Mouse (Mus musculus): Measurements from ENCODE around the gene Plxna2. TPM values are rescaled to one million over a fixed set of nuclear protein-coding genes. Genes with fewer than 3 reads are reported as not detected.

Plxna2 gene
- polyA plus RNA-seq, 1 experiment from 2014 or later, result 26.4 TPM

DNA sequence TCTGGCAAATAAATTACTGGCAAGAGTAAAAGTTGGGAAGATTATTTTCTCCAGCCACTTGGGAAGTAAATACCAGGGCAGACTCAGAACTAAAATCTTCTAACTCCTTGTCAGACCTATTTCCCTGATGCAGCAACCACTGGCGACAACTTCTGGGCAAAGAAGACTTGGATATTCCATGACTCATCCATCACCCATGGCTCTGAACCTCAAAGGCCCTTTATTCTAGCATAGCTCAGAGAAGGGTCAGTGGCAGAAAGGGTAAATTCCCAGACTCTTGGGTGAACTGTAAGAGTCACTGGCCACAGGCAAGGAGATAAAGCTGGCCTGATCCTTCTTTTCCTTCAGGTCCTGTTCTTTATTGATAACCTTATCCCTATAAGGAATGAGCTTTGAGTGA is 163.5 kb downstream of the Plxna2 start:
- ATAC-seq (ENCODE audit: insufficient read depth, low FRiP score, low TSS enrichment) (no peak), DNase-seq (ENCODE audit: low spot score) (no peak)
- H3K9ac ChIP-seq (ENCODE audit: low read length), result no peak overlapping the region
- 80% methylated on average over 1 of the region's 1 CpGs for WGBS
- no peaks in the 10 kb centered on the region for H3K4me1 ChIP-seq (ENCODE audit: control insufficient read depth, insufficient read depth, low read length)
- H3K27me3 ChIP-seq (ENCODE audit: control insufficient read depth, insufficient read depth, low read length), result no peaks in the 10 kb centered on the region
- no peak overlapping the region for H3K4me3 ChIP-seq (ENCODE audit: low read depth, low read length)
- H3K9me3 ChIP-seq (ENCODE audit: control insufficient read depth, low read length), result no peaks in the 10 kb centered on the region
- H3K36me3 ChIP-seq (ENCODE audit: control insufficient read depth, insufficient read depth, low read length), result no peaks in the 10 kb centered on the region
- no peak overlapping the region for H3K27ac ChIP-seq (ENCODE audit: low read depth, low read length)
- H3K4me2 ChIP-seq (ENCODE audit: low read depth), result no peak overlapping the region

- DNase-seq (ENCODE audit: low spot score), result no peak
- WGBS, result 36% methylated on average over 3 of the region's 3 CpGs
- H3K4me3 ChIP-seq (ENCODE audit: low read depth, low read length), result no peak overlapping the region
- H3K9ac ChIP-seq (ENCODE audit: low read length), result no peak overlapping the region
- ATAC-seq (ENCODE audit: insufficient read depth, low FRiP score, low TSS enrichment), result no peak
- no peaks in the 10 kb centered on the region for H3K9me3 ChIP-seq (ENCODE audit: control insufficient read depth, low read length)
- no peak overlapping the region for H3K4me2 ChIP-seq (ENCODE audit: low read depth)
- H3K27ac ChIP-seq (ENCODE audit: low read depth, low read length), result no peak overlapping the region
- no peaks in the 10 kb centered on the region for H3K27me3 ChIP-seq (ENCODE audit: control insufficient read depth, insufficient read depth, low read length)
- H3K4me1 ChIP-seq (ENCODE audit: control insufficient read depth, insufficient read depth, low read length), result no peaks in the 10 kb centered on the region
- H3K36me3 ChIP-seq (ENCODE audit: control insufficient read depth, insufficient read depth, low read length), result no peaks in the 10 kb centered on the region
Measured at GRCm38 (mm10) chr1:194782325-194782724, 164.3 kb downstream of the Plxna2 start.

- 93% methylated on average over 2 of the region's 2 CpGs for WGBS
- DNase-seq (ENCODE audit: low spot score) (no peak), ATAC-seq (ENCODE audit: insufficient read depth, low FRiP score, low TSS enrichment) (no peak)
- Histone ChIP-seq H3K4me2 (ENCODE audit: low read depth) (no peak overlapping the region), H3K36me3 (ENCODE audit: control insufficient read depth, insufficient read depth, low read length) (no peaks in the 10 kb centered on the region), H3K27ac (ENCODE audit: low read depth, low read length) (no peak overlapping the region), H3K9ac (ENCODE audit: low read length) (no peak overlapping the region), H3K9me3 (ENCODE audit: control insufficient read depth, low read length) (no peaks in the 10 kb centered on the region), H3K27me3 (ENCODE audit: control insufficient read depth, insufficient read depth, low read length) (no peaks in the 10 kb centered on the region), H3K4me1 (ENCODE audit: control insufficient read depth, insufficient read depth, low read length) (no peaks in the 10 kb centered on the region), H3K4me3 (ENCODE audit: low read depth, low read length) (no peak overlapping the region)
Measured at GRCm38 (mm10) chr1:194787626-194788025, 169.6 kb downstream of the Plxna2 start.

DNA sequence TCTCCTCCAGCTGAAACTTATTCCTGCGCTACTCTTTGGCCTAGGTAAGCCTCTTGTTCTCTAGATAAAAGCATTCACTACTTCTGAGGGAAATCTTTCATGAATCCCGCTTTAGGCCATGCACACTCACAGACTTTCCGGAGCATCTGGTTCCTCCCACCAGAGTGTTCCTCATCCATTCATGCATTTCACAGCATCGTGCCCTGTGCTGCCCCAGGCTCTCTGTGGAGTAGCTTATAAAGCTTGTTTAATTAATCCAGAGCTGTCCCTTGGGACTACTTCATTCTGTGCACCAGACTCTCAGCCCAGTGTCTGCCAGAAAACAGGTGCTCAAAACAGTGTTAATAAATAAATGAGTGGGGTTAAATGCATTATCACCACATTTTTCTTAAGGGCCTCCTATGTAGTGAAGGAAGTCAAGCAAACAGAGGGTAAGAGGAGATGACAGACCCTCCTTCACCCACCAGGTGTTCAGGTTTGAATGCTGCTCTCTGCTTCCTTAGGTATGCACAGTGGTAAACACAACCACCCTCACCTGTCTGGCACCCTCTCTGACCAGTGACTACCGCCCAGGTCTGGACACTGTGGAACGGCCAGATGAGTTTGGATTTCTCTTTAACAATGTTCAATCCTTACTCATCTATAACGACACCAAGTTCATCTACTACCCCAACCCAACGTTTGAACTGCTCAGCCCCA is 175.4 kb downstream of the Plxna2 start:
- H3K4me1 ChIP-seq (ENCODE audit: control insufficient read depth, insufficient read depth, low read length), result no peaks in the 10 kb centered on the region
- no peak overlapping the region for H3K4me3 ChIP-seq (ENCODE audit: low read depth, low read length)
- H3K4me2 ChIP-seq (ENCODE audit: low read depth), result no peak overlapping the region
- H3K9me3 ChIP-seq (ENCODE audit: control insufficient read depth, low read length), result no peaks in the 10 kb centered on the region
- no peaks in the 10 kb centered on the region; the same call in 1 of the 2 replicates for H3K36me3 ChIP-seq (ENCODE audit: control insufficient read depth, insufficient read depth, low read length)
- 87% methylated on average over 8 of the region's 8 CpGs for WGBS
- no peak overlapping the region for H3K27ac ChIP-seq (ENCODE audit: low read depth, low read length)
- DNase-seq (ENCODE audit: low spot score) (peak; percentile 13), ATAC-seq (ENCODE audit: insufficient read depth, low FRiP score, low TSS enrichment) (peak; percentile 46; the same call in 1 of the 2 replicates)
- H3K27me3 ChIP-seq (ENCODE audit: control insufficient read depth, insufficient read depth, low read length), result no peaks in the 10 kb centered on the region
- H3K9ac ChIP-seq (ENCODE audit: low read length), result no peak overlapping the region

GRCm38 (mm10) chr1:194795316-194795715 is 177.3 kb downstream of the Plxna2 start:
- Histone ChIP-seq H3K27me3 (ENCODE audit: control insufficient read depth, insufficient read depth, low read length) (no peaks in the 10 kb centered on the region), H3K4me3 (ENCODE audit: low read depth, low read length) (no peak overlapping the region), H3K4me2 (ENCODE audit: low read depth) (no peak overlapping the region), H3K4me1 (ENCODE audit: control insufficient read depth, insufficient read depth, low read length) (no peaks in the 10 kb centered on the region), H3K36me3 (ENCODE audit: control insufficient read depth, insufficient read depth, low read length) (no peaks in the 10 kb centered on the region; the same call in 1 of the 2 replicates), H3K27ac (ENCODE audit: low read depth, low read length) (no peak overlapping the region), H3K9me3 (ENCODE audit: control insufficient read depth, low read length) (no peaks in the 10 kb centered on the region), H3K9ac (ENCODE audit: low read length) (no peak overlapping the region)
- DNase-seq (ENCODE audit: low spot score) (no peak), ATAC-seq (ENCODE audit: insufficient read depth, low FRiP score, low TSS enrichment) (no peak)
- WGBS, result 88% methylated on average over 3 of the region's 3 CpGs

DNA sequence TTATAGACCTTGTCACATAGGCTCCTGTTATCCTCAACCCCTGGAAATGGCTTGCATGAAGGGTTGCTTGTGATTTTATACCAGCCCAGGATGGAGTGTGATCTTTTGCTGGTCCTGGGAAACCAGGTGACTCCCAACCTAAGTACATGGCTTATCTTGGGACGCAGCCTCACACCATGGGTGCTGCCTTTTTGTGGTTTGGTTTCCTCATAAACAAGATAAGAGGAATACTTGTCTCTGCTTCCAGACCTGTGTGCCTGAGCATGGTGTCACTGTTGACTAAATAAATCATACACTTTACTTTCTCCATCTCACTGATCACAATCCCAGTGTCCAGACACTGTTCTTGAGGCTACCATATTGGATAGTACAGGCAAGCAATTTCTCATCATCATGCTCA is 179.8 kb downstream of the Plxna2 start:
- Histone ChIP-seq H3K4me2 (ENCODE audit: low read depth) (no peak overlapping the region), H3K9ac (ENCODE audit: low read length) (no peak overlapping the region), H3K27ac (ENCODE audit: low read depth, low read length) (no peak overlapping the region), H3K9me3 (ENCODE audit: control insufficient read depth, low read length) (no peaks in the 10 kb centered on the region), H3K36me3 (ENCODE audit: control insufficient read depth, insufficient read depth, low read length) (no peaks in the 10 kb centered on the region; the same call in 1 of the 2 replicates), H3K4me1 (ENCODE audit: control insufficient read depth, insufficient read depth, low read length) (no peaks in the 10 kb centered on the region), H3K27me3 (ENCODE audit: control insufficient read depth, insufficient read depth, low read length) (no peaks in the 10 kb centered on the region), H3K4me3 (ENCODE audit: low read depth, low read length) (no peak overlapping the region)
- DNase-seq (ENCODE audit: low spot score) (no peak), ATAC-seq (ENCODE audit: insufficient read depth, low FRiP score, low TSS enrichment) (no peak)
- 92% methylated on average over 1 of the region's 1 CpGs for WGBS

DNA sequence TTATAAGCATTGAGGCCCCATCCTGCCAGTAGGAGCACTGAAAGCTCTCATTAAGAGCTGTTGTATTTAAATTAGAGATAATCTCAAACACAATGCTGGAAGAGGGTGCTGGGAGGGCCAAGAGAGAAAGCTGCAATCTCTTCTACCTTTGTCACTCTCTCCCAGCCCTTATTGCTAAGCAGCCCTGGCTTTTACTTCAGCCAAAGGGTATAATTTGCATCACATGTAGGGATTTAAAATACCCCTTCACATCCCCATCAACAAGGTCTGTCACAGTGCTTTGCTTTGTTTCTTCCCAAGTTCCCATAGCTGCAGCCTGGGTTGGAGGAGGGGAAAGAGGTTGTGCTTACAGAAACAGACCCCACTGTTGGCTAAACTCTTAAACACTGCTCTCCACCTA is 180.5 kb downstream of the Plxna2 start:
- Histone ChIP-seq H3K27me3 (ENCODE audit: control insufficient read depth, insufficient read depth, low read length) (no peaks in the 10 kb centered on the region), H3K36me3 (ENCODE audit: control insufficient read depth, insufficient read depth, low read length) (no peaks in the 10 kb centered on the region; the same call in 1 of the 2 replicates), H3K9me3 (ENCODE audit: control insufficient read depth, low read length) (no peaks in the 10 kb centered on the region), H3K4me2 (ENCODE audit: low read depth) (no peak overlapping the region), H3K9ac (ENCODE audit: low read length) (no peak overlapping the region), H3K27ac (ENCODE audit: low read depth, low read length) (no peak overlapping the region), H3K4me3 (ENCODE audit: low read depth, low read length) (no peak overlapping the region), H3K4me1 (ENCODE audit: control insufficient read depth, insufficient read depth, low read length) (no peaks in the 10 kb centered on the region)
- ATAC-seq (ENCODE audit: insufficient read depth, low FRiP score, low TSS enrichment) (no peak), DNase-seq (ENCODE audit: low spot score) (no peak)

DNA sequence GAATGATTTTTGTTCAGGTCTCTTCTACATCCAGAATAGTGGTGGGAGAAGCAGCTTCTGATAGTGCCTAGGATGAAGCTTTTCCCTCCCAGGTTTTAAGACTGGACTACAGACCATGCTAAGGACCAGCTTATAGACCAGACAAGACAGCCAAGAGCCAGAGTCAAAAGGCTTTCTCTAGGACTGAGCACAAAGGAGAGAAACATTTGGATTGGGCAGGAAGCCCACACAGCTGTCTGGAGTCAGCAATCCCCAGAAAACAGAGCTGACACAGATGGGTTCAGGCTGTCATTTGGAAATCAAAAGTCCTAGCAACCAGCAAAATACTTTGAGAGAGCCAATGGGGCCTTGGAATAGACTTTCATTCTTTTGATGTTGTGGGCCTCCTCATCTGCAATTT is 190.2 kb downstream of the Plxna2 start:
- Histone ChIP-seq H3K4me3 (ENCODE audit: low read depth, low read length) (no peak overlapping the region), H3K36me3 (ENCODE audit: control insufficient read depth, insufficient read depth, low read length) (peaks cover 7% of the 10 kb centered on the region), H3K4me1 (ENCODE audit: control insufficient read depth, insufficient read depth, low read length) (no peaks in the 10 kb centered on the region), H3K9ac (ENCODE audit: low read length) (no peak overlapping the region), H3K27ac (ENCODE audit: low read depth, low read length) (no peak overlapping the region), H3K4me2 (ENCODE audit: low read depth) (no peak overlapping the region), H3K27me3 (ENCODE audit: control insufficient read depth, insufficient read depth, low read length) (no peaks in the 10 kb centered on the region), H3K9me3 (ENCODE audit: control insufficient read depth, low read length) (no peaks in the 10 kb centered on the region)
- ATAC-seq (ENCODE audit: insufficient read depth, low FRiP score, low TSS enrichment), result no peak
- DNase-seq (ENCODE audit: low spot score), result no peak

DNA sequence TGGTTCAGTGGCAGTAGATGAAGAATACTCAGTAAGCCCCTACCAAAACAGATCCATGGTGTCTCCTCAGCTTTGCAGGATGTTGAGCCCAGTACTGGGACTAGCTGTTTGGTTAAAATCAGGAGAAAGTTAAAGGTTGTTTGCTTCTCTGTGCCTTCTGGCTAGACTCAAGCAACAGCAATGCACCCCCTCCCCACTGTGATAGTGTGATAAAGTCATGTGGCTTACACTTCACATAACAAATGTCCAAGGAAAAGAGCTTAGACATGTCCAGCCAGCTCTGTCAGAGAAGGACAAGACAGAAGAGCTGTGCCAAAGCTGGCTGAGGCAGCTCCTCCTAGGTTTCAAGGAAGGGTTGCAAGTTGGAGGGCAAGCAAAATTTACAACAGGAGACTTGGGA is 190.7 kb downstream of the Plxna2 start:
- Histone ChIP-seq H3K4me3 (ENCODE audit: low read depth, low read length) (no peak overlapping the region), H3K9ac (ENCODE audit: low read length) (no peak overlapping the region), H3K4me2 (ENCODE audit: low read depth) (no peak overlapping the region), H3K27ac (ENCODE audit: low read depth, low read length) (no peak overlapping the region), H3K36me3 (ENCODE audit: control insufficient read depth, insufficient read depth, low read length) (peaks cover 7% of the 10 kb centered on the region), H3K27me3 (ENCODE audit: control insufficient read depth, insufficient read depth, low read length) (no peaks in the 10 kb centered on the region), H3K4me1 (ENCODE audit: control insufficient read depth, insufficient read depth, low read length) (no peaks in the 10 kb centered on the region), H3K9me3 (ENCODE audit: control insufficient read depth, low read length) (no peaks in the 10 kb centered on the region)
- DNase-seq (ENCODE audit: low spot score), result no peak
- ATAC-seq (ENCODE audit: insufficient read depth, low FRiP score, low TSS enrichment), result no peak
